Mouse (Mus musculus): Measurements from ENCODE around the gene Yipf1. TPM values are rescaled to one million over a fixed set of nuclear protein-coding genes. Genes with fewer than 3 reads are reported as not detected.

Gene Yipf1
- polyA plus RNA-seq, 1 experiment, result 15.8 TPM

GRCm38 (mm10) chr4:107302221-107302620 lies 11.9 kb upstream of the Yipf1 start:
- TF ChIP-seq GATA1 (IDR thresholded peaks at IDR 0.05; ENCODE audit: low read length), result no peak

GRCm38 (mm10) chr4:107302832-107303231 lies 11.3 kb upstream of the Yipf1 start:
- TF ChIP-seq GATA1 (IDR thresholded peaks at IDR 0.05; ENCODE audit: low read length), result no peak

- TF ChIP-seq GATA1 (IDR thresholded peaks at IDR 0.05; ENCODE audit: low read length), result no peak
Measured at GRCm38 (mm10) chr4:107303531-107303930, 10.6 kb upstream of the Yipf1 start.

- TF ChIP-seq GATA1 (IDR thresholded peaks at IDR 0.05; ENCODE audit: low read length), result no peak
Measured at GRCm38 (mm10) chr4:107306966-107307365, 7.2 kb upstream of the Yipf1 start, which contains the start of gene Dio1. Dio1 (minus strand) TSS chr4:107307169.

- TF ChIP-seq GATA1 (IDR thresholded peaks at IDR 0.05; ENCODE audit: low read length), result no peak
Measured at GRCm38 (mm10) chr4:107314479-107314805, 279 bp downstream of the Yipf1 start.

- no peak for TF ChIP-seq GATA1 (IDR thresholded peaks at IDR 0.05; ENCODE audit: low read length)
Measured at GRCm38 (mm10) chr4:107318646-107319045, 4.5 kb downstream of the Yipf1 start.

GRCm38 (mm10) chr4:107321041-107321440 lies 6.9 kb downstream of the Yipf1 start:
- TF ChIP-seq GATA1 (IDR thresholded peaks at IDR 0.05; ENCODE audit: low read length), result no peak

GRCm38 (mm10) chr4:107323113-107323512 lies 8.9 kb downstream of the Yipf1 start:
- TF ChIP-seq GATA1 (IDR thresholded peaks at IDR 0.05; ENCODE audit: low read length), result no peak

GRCm38 (mm10) chr4:107328530-107328929 lies 14.4 kb downstream of the Yipf1 start:
- TF ChIP-seq GATA1 (IDR thresholded peaks at IDR 0.05; ENCODE audit: low read length), result no peak

GRCm38 (mm10) chr4:107333514-107333913 lies 19.4 kb downstream of the Yipf1 start:
- TF ChIP-seq GATA1 (IDR thresholded peaks at IDR 0.05; ENCODE audit: low read length), result no peak

GRCm38 (mm10) chr4:107336356-107336755 lies 22.2 kb downstream of the Yipf1 start:
- no peak for TF ChIP-seq GATA1 (IDR thresholded peaks at IDR 0.05; ENCODE audit: low read length)

- TF ChIP-seq GATA1 (IDR thresholded peaks at IDR 0.05; ENCODE audit: low read length), result no peak
Measured at GRCm38 (mm10) chr4:107337455-107337854, 23.3 kb downstream of the Yipf1 start.

- TF ChIP-seq GATA1 (IDR thresholded peaks at IDR 0.05; ENCODE audit: low read length), result no peak
Measured at GRCm38 (mm10) chr4:107341354-107341753, 27.2 kb downstream of the Yipf1 start.

GRCm38 (mm10) chr4:107344612-107345011 lies 30.4 kb downstream of the Yipf1 start:
- TF ChIP-seq GATA1 (IDR thresholded peaks at IDR 0.05; ENCODE audit: low read length), result no peak

GRCm38 (mm10) chr4:107347221-107347620 lies 33.1 kb downstream of the Yipf1 start:
- no peak for TF ChIP-seq GATA1 (IDR thresholded peaks at IDR 0.05; ENCODE audit: low read length)

GRCm38 (mm10) chr4:107348529-107349310 lies 34.6 kb downstream of the Yipf1 start:
- no peak for TF ChIP-seq GATA1 (IDR thresholded peaks at IDR 0.05; ENCODE audit: low read length)

- TF ChIP-seq GATA1 (IDR thresholded peaks at IDR 0.05; ENCODE audit: low read length), result no peak
Measured at GRCm38 (mm10) chr4:107349311-107350008, 35.3 kb downstream of the Yipf1 start.
